Mouse (Mus musculus) hindbrain, embryonic 15.5 days (tissue): Measurements from ENCODE around the gene Uevld. TPM values are rescaled to one million over a fixed set of nuclear protein-coding genes. Genes with fewer than 3 reads are reported as not detected.

Experiments used
- ATAC-seq: fragments of 200-750 bp; cut with Nextera tagmentation; 2 replicates; pipeline ENCODE4 v1.8.0; 2017; ENCODE audit warnings: low read depth, moderate number of reproducible peaks, moderate TSS enrichment; ENCODE audit not compliant: low FRiP score
- H3K27ac ChIP-seq: fragments of 300-500 bp; sonication (generic); replicated peaks from 2 replicates; pipeline ENCODE4 v1.5.1; 2015; ENCODE audit warnings: mild to moderate bottlenecking, inconsistent platforms
- H3K27me3 ChIP-seq: fragments of 300-500 bp; sonication (generic); 2 replicates; pipeline ENCODE4 v1.6.1; 2015; ENCODE audit warnings: control low read depth, inconsistent platforms
- H3K36me3 ChIP-seq: fragments of 300-500 bp; sonication (generic); 2 replicates; pipeline ENCODE4 v1.6.1; 2015; ENCODE audit warnings: control low read depth, inconsistent platforms
- H3K4me1 ChIP-seq: fragments of 300-500 bp; sonication (generic); replicated peaks from 2 replicates; pipeline ENCODE4 v1.6.1; 2015; ENCODE audit warnings: control low read depth, inconsistent platforms
- H3K4me2 ChIP-seq: fragments of 300-500 bp; sonication (generic); 2 replicates; pipeline ENCODE4 v1.6.1; 2015; ENCODE audit warnings: moderate library complexity, mild to moderate bottlenecking, inconsistent platforms
- H3K4me3 ChIP-seq: fragments of 300-500 bp; sonication (generic); 2 replicates; pipeline ENCODE4 v1.5.1; 2015; ENCODE audit warnings: mild to moderate bottlenecking, inconsistent platforms
- H3K9ac ChIP-seq: fragments of 300-500 bp; sonication (generic); 2 replicates; pipeline ENCODE4 v1.6.1; 2015; ENCODE audit warnings: inconsistent platforms
- H3K9me3 ChIP-seq: fragments of 300-500 bp; sonication (generic); 2 replicates; pipeline ENCODE4 v1.6.1; 2016; ENCODE audit warnings: control low read depth, inconsistent platforms
- WGBS: fragments of 180-500 bp; shearing (Covaris S2); methylation state at CpG from one replicate; pipeline ENCODE4 v1.1.7; 2015; 5-methylcytosine and 5-hydroxymethylcytosine counted together
- polyA plus RNA-seq: library from polyadenylated mRNA; unstranded; fragments of >200 nt; fragmentation: Nextera tagmentation; extraction: Ambion mirVana; gene quantifications from 2 replicates; pipeline ENCODE4 v1.2.1, GENCODE M21; 2015

Uevld gene
- polyA plus RNA-seq, 1 experiment from 2014 or later, result 4.5 TPM

DNA sequence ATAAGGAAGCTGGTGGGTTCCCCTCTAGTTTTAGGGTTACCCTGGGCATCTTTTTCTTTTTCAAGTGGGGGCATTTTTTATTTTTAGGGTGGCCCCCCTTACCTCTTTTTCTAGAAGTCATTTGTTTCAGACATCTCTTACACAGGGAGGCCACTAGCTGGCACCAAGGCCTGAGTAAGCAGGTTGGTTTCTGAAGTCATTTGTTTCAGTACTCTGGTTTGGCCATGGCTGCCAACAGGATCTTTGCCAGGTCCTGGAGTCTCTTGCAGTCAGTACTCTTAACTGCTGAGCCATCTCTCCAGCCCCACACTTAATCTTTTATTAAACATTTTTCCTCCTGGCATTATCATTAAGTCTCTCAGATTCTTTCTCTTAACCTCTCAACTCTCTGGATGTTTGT, 3.8 kb upstream of the Uevld start:
- Histone ChIP-seq H3K9ac (no peak overlapping the region), H3K27me3 (no peaks in the 10 kb centered on the region), H3K27ac (no peak overlapping the region; the same call in 1 of the 2 replicates), H3K4me1 (peaks cover 23% of the 10 kb centered on the region), H3K9me3 (no peaks in the 10 kb centered on the region), H3K4me3 (no peak overlapping the region), H3K4me2 (no peak overlapping the region), H3K36me3 (no peaks in the 10 kb centered on the region)
- no peak for ATAC-seq

DNA sequence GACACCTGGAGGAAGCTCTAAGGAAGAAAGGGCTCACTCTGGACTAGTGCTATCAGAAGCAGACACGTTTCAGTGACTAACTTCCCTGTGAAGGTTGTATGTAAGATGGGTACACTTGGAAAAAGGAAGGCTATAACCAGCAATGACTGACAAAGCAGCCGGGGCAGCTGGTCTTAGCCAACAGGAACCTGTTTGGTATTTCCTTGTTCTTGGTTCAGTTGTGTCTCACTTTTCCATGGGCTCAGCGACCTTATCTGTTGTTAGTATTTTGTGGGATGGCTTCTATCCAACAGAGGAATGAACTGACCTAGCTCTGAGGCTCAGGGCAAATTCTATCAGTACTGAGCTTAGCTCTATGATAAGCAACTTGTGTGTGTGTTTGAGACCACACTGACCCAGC, 2.7 kb upstream of the Uevld start:
- Histone ChIP-seq H3K4me2 (no peak overlapping the region), H3K4me1 (peaks cover 23% of the 10 kb centered on the region), H3K9ac (no peak overlapping the region), H3K27me3 (no peaks in the 10 kb centered on the region), H3K4me3 (no peak overlapping the region), H3K36me3 (no peaks in the 10 kb centered on the region), H3K27ac (no peak overlapping the region), H3K9me3 (no peaks in the 10 kb centered on the region)
- WGBS, result 63% methylated on average over 3 of the region's 3 CpGs
- no peak for ATAC-seq

DNA sequence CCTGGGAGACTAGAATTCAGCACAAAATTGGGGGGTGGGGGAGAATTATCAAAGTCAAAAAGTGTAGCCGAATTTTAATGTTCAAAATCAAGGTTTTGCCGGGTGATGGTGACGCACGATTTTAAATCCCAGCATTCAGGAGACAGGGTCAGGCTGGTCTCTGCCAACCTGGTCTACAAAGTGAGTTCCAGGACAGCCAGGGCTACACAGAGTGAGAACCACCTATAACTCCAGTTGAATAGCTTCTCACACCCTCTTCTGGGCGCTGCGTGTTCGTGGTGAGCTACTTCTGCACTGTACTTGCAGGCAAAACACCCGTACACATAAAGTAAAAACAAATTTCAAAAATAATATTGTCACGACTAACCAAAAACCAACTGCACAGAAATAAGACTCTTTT, 526 bp upstream of the Uevld start:
- peak overlapping the region; percentile 86 for H3K4me3 ChIP-seq
- peak overlapping the region; percentile 66 for H3K9ac ChIP-seq
- no peaks in the 10 kb centered on the region for H3K27me3 ChIP-seq
- peak overlapping the region; percentile 66 for H3K4me2 ChIP-seq
- no peaks in the 10 kb centered on the region for H3K9me3 ChIP-seq
- ATAC-seq, result no peak
- peaks cover 23% of the 10 kb centered on the region for H3K4me1 ChIP-seq
- 15% methylated on average over 9 of the region's 9 CpGs for WGBS
- peak overlapping the region; percentile 38; the same call in 1 of the 2 replicates for H3K27ac ChIP-seq
- H3K36me3 ChIP-seq, result peaks cover 10% of the 10 kb centered on the region

DNA sequence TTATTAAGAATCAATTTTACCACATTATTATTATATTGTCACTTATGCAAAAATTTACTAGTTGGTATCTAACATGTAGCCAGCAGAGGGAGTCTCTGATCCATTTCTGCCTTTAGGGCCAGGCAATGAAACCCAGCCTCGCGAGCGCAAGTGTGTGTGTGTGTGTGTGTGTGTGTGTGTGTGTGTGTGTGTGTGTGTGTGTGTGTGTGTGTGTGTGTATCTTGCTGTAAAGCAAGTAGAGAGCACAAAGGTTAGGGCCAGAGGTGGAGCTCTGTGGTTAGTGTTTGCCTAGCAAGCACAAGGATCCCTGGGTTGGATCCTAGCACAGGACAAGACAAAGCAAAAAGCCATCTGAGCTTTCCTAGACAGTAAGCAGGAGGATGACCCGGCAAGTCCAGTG, 22.5 kb downstream of the Uevld start:
- Histone ChIP-seq H3K4me1 (no peaks in the 10 kb centered on the region), H3K4me2 (no peak overlapping the region), H3K27ac (no peak overlapping the region), H3K4me3 (no peak overlapping the region), H3K9ac (no peak overlapping the region), H3K27me3 (no peaks in the 10 kb centered on the region), H3K9me3 (no peaks in the 10 kb centered on the region), H3K36me3 (peaks cover 39% of the 10 kb centered on the region)
- peak; percentile 30; the same call in 1 of the 2 replicates for ATAC-seq
- WGBS, result 50% methylated on average over 4 of the region's 4 CpGs

DNA sequence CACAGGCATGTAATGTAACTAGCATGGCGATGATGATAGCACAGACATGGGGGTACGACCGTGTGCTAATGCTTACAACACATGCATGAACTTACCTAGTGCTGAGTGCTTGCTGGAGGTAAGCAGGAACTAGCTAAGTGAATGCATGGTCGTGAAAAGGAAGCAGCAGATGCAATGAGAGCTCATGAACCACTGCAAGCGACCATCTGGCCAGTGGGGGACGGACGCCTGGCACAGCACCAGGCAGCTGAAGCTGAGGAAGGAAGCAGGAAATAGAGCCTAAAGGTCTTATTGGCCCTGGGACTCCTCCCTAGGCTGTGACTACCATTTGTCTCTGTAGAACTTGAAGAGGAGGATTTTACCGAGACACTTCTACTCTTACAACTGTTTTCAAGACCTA, 23.5 kb downstream of the Uevld start:
- peaks cover 38% of the 10 kb centered on the region for H3K36me3 ChIP-seq
- no peaks in the 10 kb centered on the region for H3K9me3 ChIP-seq
- no peaks in the 10 kb centered on the region for H3K27me3 ChIP-seq
- no peak for ATAC-seq
- H3K4me3 ChIP-seq, result no peak overlapping the region
- WGBS, result 82% methylated on average over 8 of the region's 8 CpGs
- no peak overlapping the region for H3K27ac ChIP-seq
- H3K9ac ChIP-seq, result no peak overlapping the region
- no peaks in the 10 kb centered on the region for H3K4me1 ChIP-seq
- H3K4me2 ChIP-seq, result no peak overlapping the region

DNA sequence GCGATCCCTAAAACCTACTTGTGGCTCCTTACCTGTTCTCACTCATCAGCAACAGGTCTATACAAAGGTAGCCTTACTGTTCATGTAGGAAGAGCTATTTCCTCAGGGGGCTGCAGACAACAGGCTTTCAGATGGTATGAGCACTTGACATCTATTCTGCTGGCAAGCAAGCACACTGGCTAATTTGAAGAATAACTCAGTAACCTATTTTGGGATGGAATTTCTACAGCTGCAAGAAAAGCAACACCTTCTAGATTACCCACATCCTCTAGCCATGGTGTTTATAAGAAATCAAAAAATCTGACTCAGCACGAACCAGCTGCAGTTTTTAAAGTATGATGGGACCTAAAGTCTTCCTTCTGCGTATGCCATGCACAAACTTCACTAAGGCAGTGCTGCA, 27.0 kb downstream of the Uevld start:
- WGBS, result 97% methylated on average over 3 of the region's 3 CpGs
- H3K36me3 ChIP-seq, result peaks cover 36% of the 10 kb centered on the region
- H3K27me3 ChIP-seq, result no peaks in the 10 kb centered on the region
- no peak overlapping the region for H3K27ac ChIP-seq
- no peak overlapping the region for H3K9ac ChIP-seq
- no peaks in the 10 kb centered on the region for H3K4me1 ChIP-seq
- no peak for ATAC-seq
- no peaks in the 10 kb centered on the region for H3K9me3 ChIP-seq
- no peak overlapping the region for H3K4me2 ChIP-seq
- no peak overlapping the region for H3K4me3 ChIP-seq

DNA sequence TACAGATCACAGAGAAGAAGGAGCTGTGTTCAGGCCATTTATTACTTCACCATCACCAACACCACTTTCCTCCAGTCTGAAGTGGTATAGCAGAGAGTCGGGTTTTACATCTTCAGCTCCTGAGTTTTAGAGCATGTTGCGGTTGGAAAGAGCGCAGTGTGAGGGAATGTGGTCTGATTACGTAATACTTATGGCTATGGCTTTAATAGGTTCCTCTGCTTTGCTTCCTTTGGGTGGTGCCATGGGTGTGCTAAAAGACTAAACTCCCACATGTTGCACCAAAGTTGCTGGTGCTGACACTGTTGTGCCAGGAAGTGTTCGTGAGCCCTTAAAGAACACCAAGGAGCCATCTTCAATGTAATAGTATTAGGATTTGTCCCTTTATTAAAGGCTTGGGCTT, 30.0 kb downstream of the Uevld start:
- Histone ChIP-seq H3K4me2 (no peak overlapping the region), H3K4me1 (no peaks in the 10 kb centered on the region), H3K27ac (no peak overlapping the region), H3K4me3 (no peak overlapping the region), H3K9ac (no peak overlapping the region), H3K36me3 (peaks cover 27% of the 10 kb centered on the region), H3K27me3 (no peaks in the 10 kb centered on the region), H3K9me3 (no peaks in the 10 kb centered on the region)
- 96% methylated on average over 5 of the region's 5 CpGs for WGBS
- ATAC-seq, result no peak

DNA sequence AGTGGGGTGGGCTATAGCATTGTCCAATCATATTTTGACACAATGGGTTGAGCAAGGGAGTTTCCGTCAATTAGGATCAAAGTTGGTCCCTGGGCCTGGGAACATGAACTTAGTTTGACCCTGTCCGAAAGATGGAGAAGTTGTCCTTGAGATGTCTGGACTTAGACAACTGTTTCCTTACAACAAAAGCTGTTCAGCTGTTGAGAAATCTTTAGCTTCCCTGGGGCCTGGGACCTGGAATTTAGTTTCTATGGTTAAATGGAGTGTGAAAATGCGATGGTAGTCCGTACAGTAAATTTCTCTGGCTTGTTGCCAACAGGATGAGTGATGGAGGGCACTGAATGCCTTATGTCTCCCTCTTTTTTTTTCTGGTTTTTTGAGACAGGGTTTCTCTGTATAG, 36.3 kb downstream of the Uevld start:
- ATAC-seq, result no peak

DNA sequence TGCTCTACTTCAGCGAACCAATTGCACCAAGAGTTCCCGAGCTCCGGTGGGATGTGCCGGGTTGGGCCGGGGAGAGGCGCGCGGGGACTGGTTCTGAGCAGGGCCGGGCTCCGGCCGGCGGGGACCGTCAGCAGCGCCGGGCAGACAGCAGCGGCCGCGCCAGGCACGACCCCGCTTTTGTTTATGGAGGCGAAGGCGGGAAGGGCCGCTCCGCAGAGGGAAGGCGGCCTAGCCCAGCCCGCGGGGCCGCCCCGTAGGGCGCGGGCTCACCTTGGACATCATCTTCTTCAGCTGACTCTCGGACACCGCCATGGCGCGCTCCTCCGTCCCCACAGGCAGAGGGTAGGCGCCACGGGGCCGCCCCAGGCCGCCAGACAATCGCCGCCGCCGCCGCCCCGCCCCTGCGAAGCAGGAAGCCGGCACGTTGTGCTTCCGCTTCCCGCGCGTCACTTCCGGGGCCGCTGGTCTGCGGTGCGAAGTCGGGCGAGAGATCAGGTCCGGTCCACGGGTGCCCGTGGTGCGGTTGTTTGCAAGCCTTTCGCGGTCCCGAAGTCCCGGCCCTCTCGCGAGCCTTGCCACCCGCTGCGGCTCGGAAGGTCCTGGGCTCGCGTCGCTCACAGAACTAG, 38.7 kb downstream of the Uevld start, which contains the start of gene Tsg101:
Tsg101 (minus strand) TSS at position 419 of the 626 bp plus-strand sequence.
- under 1% methylated on average over 67 of the region's 75 CpGs for WGBS
- no peaks in the 10 kb centered on the region for H3K36me3 ChIP-seq
- H3K4me2 ChIP-seq, result peak within 1 kb of the TSS; percentile 79
- peak within 1 kb of the TSS; percentile 90 for H3K9ac ChIP-seq
- H3K9me3 ChIP-seq, result no peaks in the 10 kb centered on the region
- H3K4me1 ChIP-seq, result peaks cover 39% of the 10 kb centered on the region
- H3K27ac ChIP-seq, result peak within 1 kb of the TSS; percentile 91
- H3K27me3 ChIP-seq, result no peaks in the 10 kb centered on the region
- peak; percentile 94 for ATAC-seq
- H3K4me3 ChIP-seq, result peak within 1 kb of the TSS; percentile 61

More for the DNA sequence above, 36.3 kb downstream of the Uevld start:
- peaks cover 28% of the 10 kb centered on the region for H3K4me1 ChIP-seq
- peaks cover 3% of the 10 kb centered on the region for H3K36me3 ChIP-seq
- no peak overlapping the region for H3K4me3 ChIP-seq
- H3K9me3 ChIP-seq, result no peaks in the 10 kb centered on the region
- H3K27ac ChIP-seq, result no peak overlapping the region
- H3K4me2 ChIP-seq, result no peak overlapping the region
- 54% methylated on average over 4 of the region's 4 CpGs for WGBS
- H3K9ac ChIP-seq, result no peak overlapping the region
- H3K27me3 ChIP-seq, result no peaks in the 10 kb centered on the region

DNA sequence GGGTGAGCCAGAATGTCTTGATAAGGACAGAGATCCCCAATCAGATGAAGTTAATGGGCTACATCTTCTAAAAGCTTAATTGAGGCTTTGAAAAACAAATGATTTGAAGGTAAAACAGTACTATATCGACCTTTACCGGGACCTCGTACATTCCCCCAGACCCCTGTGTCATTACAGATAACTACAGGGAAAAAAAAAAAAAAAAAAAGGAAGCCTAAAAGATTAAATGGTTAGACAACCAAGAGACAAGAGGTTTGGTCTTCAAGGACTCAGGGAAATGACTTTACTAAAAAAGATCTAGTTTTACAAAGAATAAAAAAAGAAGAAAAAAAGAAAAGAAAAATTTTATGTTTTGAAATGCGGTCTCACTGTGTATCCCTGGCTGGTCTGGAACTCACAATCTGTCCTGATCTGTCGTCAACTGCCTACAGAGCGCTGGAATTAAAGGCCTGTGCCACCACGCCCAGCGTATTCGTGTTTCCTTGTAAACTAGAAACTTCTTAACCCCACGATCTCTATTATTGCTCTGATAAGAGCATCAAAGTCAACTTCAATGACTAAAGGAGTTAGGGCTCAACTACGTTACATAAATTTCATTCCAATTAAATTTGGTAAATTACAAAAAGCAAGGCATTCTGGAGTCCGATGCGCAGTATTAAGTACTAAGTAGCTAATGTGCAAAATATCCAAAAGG, 39.5 kb downstream of the Uevld start:
- Histone ChIP-seq H3K4me3 (peak overlapping the region; percentile 61), H3K9ac (peak overlapping the region; percentile 90), H3K9me3 (no peaks in the 10 kb centered on the region), H3K4me2 (peak overlapping the region; percentile 79), H3K27ac (peak overlapping the region; percentile 91), H3K36me3 (no peaks in the 10 kb centered on the region), H3K27me3 (no peaks in the 10 kb centered on the region), H3K4me1 (peaks cover 39% of the 10 kb centered on the region)
- no peak for ATAC-seq
- WGBS, result 18% methylated on average over 13 of the region's 13 CpGs

DNA sequence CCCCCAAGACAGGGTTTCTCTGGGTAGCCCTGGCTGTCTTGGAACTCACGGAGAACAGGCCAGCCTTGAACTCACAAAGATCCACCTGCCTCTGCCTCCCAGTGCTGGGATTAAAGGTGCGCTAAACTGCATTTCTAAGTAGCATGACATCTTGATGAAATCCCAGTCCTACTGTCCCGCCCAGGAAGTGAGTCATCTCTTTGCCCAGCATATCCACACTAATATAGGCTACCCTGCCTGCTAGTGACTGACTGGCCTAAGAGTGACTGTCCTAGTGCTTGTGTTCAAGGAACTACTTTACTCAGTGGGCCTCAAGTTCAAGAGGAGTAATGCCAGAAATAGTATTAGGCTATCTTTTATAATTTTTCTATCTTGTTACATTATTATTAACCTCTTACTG, 42.0 kb downstream of the Uevld start:
- 95% methylated on average over 3 of the region's 3 CpGs for WGBS
- Histone ChIP-seq H3K27me3 (no peaks in the 10 kb centered on the region), H3K9ac (no peak overlapping the region), H3K9me3 (no peaks in the 10 kb centered on the region), H3K27ac (no peak overlapping the region), H3K4me2 (no peak overlapping the region), H3K4me3 (no peak overlapping the region), H3K4me1 (peaks cover 39% of the 10 kb centered on the region), H3K36me3 (peaks cover 14% of the 10 kb centered on the region)
- ATAC-seq, result no peak

DNA sequence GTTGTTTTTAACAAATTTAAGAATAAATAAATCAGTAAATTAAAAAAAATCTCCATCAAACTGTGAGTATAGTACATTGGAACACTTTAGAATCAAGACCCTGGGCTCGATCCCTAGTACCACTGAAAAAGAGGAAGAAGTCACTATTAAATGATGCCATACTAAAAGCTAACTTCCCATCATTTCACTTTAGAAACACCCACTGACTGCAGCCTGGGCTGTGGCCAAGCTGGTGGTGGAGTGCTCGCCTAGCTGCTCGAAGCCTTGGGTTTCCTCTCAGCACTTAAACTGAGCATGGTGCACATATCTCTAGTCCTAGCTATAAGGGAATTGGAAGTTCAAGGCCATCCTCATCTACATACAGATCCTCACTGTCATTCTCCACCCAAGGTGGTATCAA, 47.1 kb downstream of the Uevld start:
- peaks cover 64% of the 10 kb centered on the region for H3K36me3 ChIP-seq
- H3K27me3 ChIP-seq, result no peaks in the 10 kb centered on the region
- H3K4me1 ChIP-seq, result peaks cover 4% of the 10 kb centered on the region; the same call in 1 of the 2 replicates
- no peak for ATAC-seq
- H3K4me3 ChIP-seq, result no peak overlapping the region
- H3K9me3 ChIP-seq, result no peaks in the 10 kb centered on the region
- H3K4me2 ChIP-seq, result no peak overlapping the region
- WGBS, result 97% methylated on average over 3 of the region's 3 CpGs
- H3K9ac ChIP-seq, result no peak overlapping the region
- H3K27ac ChIP-seq, result no peak overlapping the region
